Mouse (Mus musculus): ENCODE measurements around the gene Galnt6.

- TF ChIP-seq TAL1 (IDR thresholded peaks at IDR 0.05; ENCODE audit: low read length): no peak
- TF ChIP-seq GATA1 (IDR thresholded peaks at IDR 0.05; ENCODE audit: low read length): no peak
Observed at GRCm38 (mm10) chr15:100686434-100686833, 42.7 kb downstream of the Galnt6 start.

Data from erythroblast, embryonic 14.5 days (primary cell).